Mouse (Mus musculus): ENCODE data around the gene Vsig8. TPM values are rescaled to one million over a fixed set of nuclear protein-coding genes. Genes with fewer than 3 reads are reported as not detected.
A peak's percentile ranks its signal among the peaks of the same experiment; 100 is the strongest.

Vsig8 gene
- polyA plus RNA-seq, 1 experiment from 2014 or later, result not detected

GRCm38 (mm10) chr1:172518013-172518412, 37.7 kb upstream of the Vsig8 start:
- 70% methylated on average over 4 of the region's 4 CpGs for WGBS
- Histone ChIP-seq H3K27ac (no peak overlapping the region), H3K4me1 (replicated peaks) (peaks cover 28% of the 10 kb centered on the region), H3K4me3 (no peak overlapping the region), H3K9me3 (peaks cover 8% of the 10 kb centered on the region), H3K36me3 (no peaks in the 10 kb centered on the region), H3K27me3 (ENCODE audit: insufficient read depth, poor library complexity, severe bottlenecking) (peaks cover 13% of the 10 kb centered on the region; the same call in 1 of the 2 replicates)
- no peak for DNase-seq (ENCODE audit: low spot score)

- H3K36me3 ChIP-seq, result no peaks in the 10 kb centered on the region
- peaks cover 8% of the 10 kb centered on the region for H3K9me3 ChIP-seq
- 70% methylated on average over 6 of the region's 6 CpGs for WGBS
- H3K27me3 ChIP-seq (ENCODE audit: insufficient read depth, poor library complexity, severe bottlenecking), result peaks cover 13% of the 10 kb centered on the region; the same call in 1 of the 2 replicates
- DNase-seq (ENCODE audit: low spot score), result no peak
- H3K27ac ChIP-seq, result no peak overlapping the region
- H3K4me1 ChIP-seq (replicated peaks), result peaks cover 23% of the 10 kb centered on the region
- no peak overlapping the region for H3K4me3 ChIP-seq
Observed at GRCm38 (mm10) chr1:172519644-172520043, 36.1 kb upstream of the Vsig8 start.

DNA sequence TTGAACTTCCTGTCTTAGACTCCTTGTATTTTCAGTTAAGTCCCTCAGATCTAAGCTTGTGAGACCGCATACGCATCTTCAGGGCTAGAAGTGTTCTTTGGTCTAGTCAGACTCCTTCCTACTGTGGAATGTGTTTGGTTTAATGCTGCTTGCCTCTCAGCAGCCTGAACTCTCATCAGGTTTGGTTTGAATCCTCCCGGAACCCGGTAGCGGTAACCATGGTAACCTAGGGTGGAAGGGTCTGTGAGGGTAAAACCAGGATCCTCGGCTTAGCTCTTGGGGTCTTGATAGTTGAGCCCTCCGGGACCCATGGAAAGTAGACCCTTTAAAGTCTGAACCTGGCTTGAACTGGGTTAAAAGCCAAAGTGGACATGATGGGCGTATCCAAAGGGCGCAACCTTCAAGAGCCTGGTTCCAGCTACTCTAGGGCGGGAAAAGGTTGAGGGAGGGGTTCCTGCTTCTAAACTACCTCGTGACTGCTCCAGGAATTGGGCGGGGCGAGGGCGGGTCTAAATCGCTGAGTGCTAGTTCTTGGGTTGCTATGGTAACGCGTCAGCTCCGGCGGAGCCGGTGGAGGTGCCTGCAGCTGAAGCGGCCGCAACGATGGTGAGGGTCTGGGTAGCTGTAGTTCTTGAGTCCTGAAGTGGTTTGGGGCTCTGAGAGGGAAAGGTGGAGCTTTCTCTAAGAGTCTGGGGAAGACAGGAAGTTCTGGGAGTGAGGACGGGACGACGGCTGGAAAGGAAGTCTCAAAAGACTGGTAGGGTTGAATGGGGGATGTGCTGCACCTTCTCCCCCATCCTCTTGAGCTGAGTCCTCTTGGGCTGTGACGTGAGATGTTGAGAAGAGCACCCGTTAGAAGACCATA, 34.9 kb upstream of the Vsig8 start, which contains the start of gene Cfap45:
TSS of gene Cfap45 (plus strand) at position 226 of the 865 bp plus-strand sequence.
- WGBS, result 3% methylated on average over 28 of the region's 28 CpGs
- Histone ChIP-seq H3K9me3 (peaks cover 8% of the 10 kb centered on the region), H3K4me1 (replicated peaks) (peaks cover 34% of the 10 kb centered on the region), H3K36me3 (no peaks in the 10 kb centered on the region), H3K4me3 (peak within 1 kb of the TSS; percentile 47), H3K27me3 (ENCODE audit: insufficient read depth, poor library complexity, severe bottlenecking) (peaks cover 13% of the 10 kb centered on the region; the same call in 1 of the 2 replicates), H3K27ac (peak within 1 kb of the TSS; percentile 69)
- DNase-seq (ENCODE audit: low spot score), result peak; percentile 93

- no peak for DNase-seq (ENCODE audit: low spot score)
- peaks cover 37% of the 10 kb centered on the region for H3K4me1 ChIP-seq (replicated peaks)
- no peaks in the 10 kb centered on the region for H3K36me3 ChIP-seq
- no peak overlapping the region for H3K27ac ChIP-seq
- peaks cover 20% of the 10 kb centered on the region for H3K27me3 ChIP-seq (ENCODE audit: insufficient read depth, poor library complexity, severe bottlenecking)
- H3K9me3 ChIP-seq, result peaks cover 6% of the 10 kb centered on the region
- no peak overlapping the region for H3K4me3 ChIP-seq
- WGBS, result 66% methylated on average over 7 of the region's 7 CpGs
Observed at GRCm38 (mm10) chr1:172522524-172522923, 33.2 kb upstream of the Vsig8 start.

GRCm38 (mm10) chr1:172523699-172524101, 32.0 kb upstream of the Vsig8 start:
- H3K27me3 ChIP-seq (ENCODE audit: insufficient read depth, poor library complexity, severe bottlenecking), result peaks cover 22% of the 10 kb centered on the region
- no peak for DNase-seq (ENCODE audit: low spot score)
- WGBS, result 76% methylated on average over 12 of the region's 12 CpGs
- H3K9me3 ChIP-seq, result no peaks in the 10 kb centered on the region
- H3K27ac ChIP-seq, result no peak overlapping the region
- H3K36me3 ChIP-seq, result no peaks in the 10 kb centered on the region
- peaks cover 37% of the 10 kb centered on the region for H3K4me1 ChIP-seq (replicated peaks)
- no peak overlapping the region for H3K4me3 ChIP-seq

- Histone ChIP-seq H3K4me3 (no peak overlapping the region), H3K27me3 (ENCODE audit: insufficient read depth, poor library complexity, severe bottlenecking) (peaks cover 24% of the 10 kb centered on the region), H3K4me1 (replicated peaks) (peaks cover 30% of the 10 kb centered on the region), H3K27ac (peak overlapping the region; percentile 56; the same call in 1 of the 2 replicates), H3K9me3 (no peaks in the 10 kb centered on the region), H3K36me3 (no peaks in the 10 kb centered on the region)
- DNase-seq (ENCODE audit: low spot score), result peak; percentile 41
- WGBS, result 52% methylated on average over 15 of the region's 15 CpGs
Observed at GRCm38 (mm10) chr1:172525027-172525764, 30.5 kb upstream of the Vsig8 start.

DNA sequence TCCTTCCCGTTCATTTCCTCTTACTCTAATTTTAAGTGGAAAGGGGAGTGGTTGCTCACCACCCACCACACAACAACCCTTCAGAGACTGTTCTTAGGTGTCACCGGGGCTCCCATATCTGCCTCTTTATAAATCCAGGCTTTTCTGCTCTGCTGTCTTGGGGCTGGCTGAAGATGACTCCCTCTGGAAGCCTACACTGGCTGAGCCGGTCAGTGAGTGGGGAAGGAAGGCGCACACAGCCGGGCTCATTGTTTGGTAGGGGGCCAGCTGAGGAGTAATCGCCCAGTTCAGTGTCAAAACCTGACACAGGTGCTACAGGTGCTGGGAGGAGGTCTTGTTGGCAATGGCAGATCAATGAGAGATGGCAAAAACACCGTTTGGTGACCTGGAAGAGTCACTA, 29.8 kb upstream of the Vsig8 start:
- Histone ChIP-seq H3K4me3 (no peak overlapping the region), H3K4me1 (replicated peaks) (peaks cover 30% of the 10 kb centered on the region), H3K9me3 (no peaks in the 10 kb centered on the region), H3K27ac (no peak overlapping the region), H3K36me3 (no peaks in the 10 kb centered on the region), H3K27me3 (ENCODE audit: insufficient read depth, poor library complexity, severe bottlenecking) (peaks cover 32% of the 10 kb centered on the region)
- DNase-seq (ENCODE audit: low spot score), result no peak
- WGBS, result 70% methylated on average over 7 of the region's 7 CpGs

- Histone ChIP-seq H3K27me3 (ENCODE audit: insufficient read depth, poor library complexity, severe bottlenecking) (peaks cover 33% of the 10 kb centered on the region), H3K36me3 (no peaks in the 10 kb centered on the region), H3K4me3 (no peak overlapping the region), H3K27ac (no peak overlapping the region), H3K9me3 (no peaks in the 10 kb centered on the region), H3K4me1 (replicated peaks) (peaks cover 25% of the 10 kb centered on the region)
- DNase-seq (ENCODE audit: low spot score), result no peak
- 77% methylated on average over 23 of the region's 23 CpGs for WGBS
Observed at GRCm38 (mm10) chr1:172526380-172527081, 29.2 kb upstream of the Vsig8 start.

GRCm38 (mm10) chr1:172527431-172527830, 28.3 kb upstream of the Vsig8 start:
- peaks cover 31% of the 10 kb centered on the region for H3K4me1 ChIP-seq (replicated peaks)
- H3K9me3 ChIP-seq, result no peaks in the 10 kb centered on the region
- H3K27ac ChIP-seq, result no peak overlapping the region
- DNase-seq (ENCODE audit: low spot score), result no peak
- H3K36me3 ChIP-seq, result no peaks in the 10 kb centered on the region
- peaks cover 41% of the 10 kb centered on the region for H3K27me3 ChIP-seq (ENCODE audit: insufficient read depth, poor library complexity, severe bottlenecking)
- WGBS, result 91% methylated on average over 10 of the region's 10 CpGs
- no peak overlapping the region for H3K4me3 ChIP-seq

DNA sequence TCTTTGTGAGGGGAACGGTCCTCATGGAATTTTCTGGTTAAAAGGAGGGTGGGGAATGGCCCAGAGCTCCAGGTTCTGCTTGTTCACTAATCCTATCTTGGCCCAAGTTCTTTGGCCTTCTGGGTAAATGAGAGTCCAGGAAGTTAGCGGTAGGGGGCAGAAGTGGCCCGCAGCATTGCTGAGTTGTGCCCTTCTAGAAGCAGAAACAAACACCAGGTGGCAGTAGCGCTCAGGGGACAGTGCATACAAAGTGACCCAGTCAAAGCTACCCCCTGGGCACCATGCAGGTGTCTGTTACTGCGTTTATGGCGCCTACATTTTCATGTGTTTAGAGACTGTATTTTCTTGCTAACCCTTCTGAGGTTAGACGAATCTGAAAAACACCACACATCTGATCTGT, 27.0 kb upstream of the Vsig8 start:
- no peaks in the 10 kb centered on the region for H3K36me3 ChIP-seq
- WGBS, result 6% methylated on average over 7 of the region's 7 CpGs

DNA sequence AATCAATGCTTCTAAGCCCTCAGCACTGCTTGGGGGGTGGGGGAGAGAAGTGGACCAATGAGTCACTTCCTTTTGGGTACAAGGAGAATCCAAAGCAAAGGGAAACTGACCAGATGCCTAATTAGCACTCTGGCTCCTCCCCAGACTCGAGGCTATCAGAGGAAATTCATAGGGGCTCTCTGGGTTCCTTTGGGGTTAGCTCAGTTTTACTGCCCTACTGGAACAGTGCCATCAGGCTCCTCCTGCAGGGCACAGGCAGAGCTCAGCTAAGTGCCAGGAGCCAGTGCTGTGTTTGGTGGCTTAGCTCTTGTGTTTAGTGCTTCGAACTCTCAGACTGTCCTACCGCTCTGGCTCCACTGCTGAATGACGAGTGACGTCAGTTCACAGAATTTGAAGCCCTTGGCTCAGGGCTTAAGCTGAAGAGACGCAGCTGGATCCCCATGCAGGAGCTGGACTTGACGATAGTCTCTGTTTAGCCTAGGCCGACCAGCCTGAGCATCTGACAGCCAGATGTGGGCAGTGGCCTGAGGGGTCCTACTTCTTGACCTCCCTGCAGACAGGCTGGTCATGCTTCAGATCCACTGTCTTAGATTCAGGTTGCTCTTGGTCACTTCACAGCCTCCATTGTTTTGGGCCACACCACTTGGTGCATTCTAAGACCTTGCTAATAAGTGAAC, 25.1 kb upstream of the Vsig8 start:
- no peak overlapping the region for H3K4me3 ChIP-seq
- 36% methylated on average over 8 of the region's 8 CpGs for WGBS

More for the DNA sequence above, 27.0 kb upstream of the Vsig8 start:
- peak; percentile 85 for DNase-seq (ENCODE audit: low spot score)
- H3K27me3 ChIP-seq (ENCODE audit: insufficient read depth, poor library complexity, severe bottlenecking), result peaks cover 49% of the 10 kb centered on the region
- no peak overlapping the region for H3K4me3 ChIP-seq
- H3K9me3 ChIP-seq, result no peaks in the 10 kb centered on the region
- H3K27ac ChIP-seq, result no peak overlapping the region
- H3K4me1 ChIP-seq (replicated peaks), result peaks cover 38% of the 10 kb centered on the region

GRCm38 (mm10) chr1:172532551-172532950, 23.2 kb upstream of the Vsig8 start:
- Histone ChIP-seq H3K4me1 (replicated peaks) (peaks cover 25% of the 10 kb centered on the region), H3K9me3 (no peaks in the 10 kb centered on the region), H3K4me3 (peak overlapping the region; percentile 45), H3K27me3 (ENCODE audit: insufficient read depth, poor library complexity, severe bottlenecking) (peaks cover 46% of the 10 kb centered on the region), H3K27ac (peak overlapping the region; percentile 77), H3K36me3 (no peaks in the 10 kb centered on the region)
- WGBS, result 3% methylated on average over 13 of the region's 13 CpGs
- DNase-seq (ENCODE audit: low spot score), result peak; percentile 66

More for the DNA sequence above, 25.1 kb upstream of the Vsig8 start:
- H3K27ac ChIP-seq, result no peak overlapping the region
- peaks cover 54% of the 10 kb centered on the region for H3K27me3 ChIP-seq (ENCODE audit: insufficient read depth, poor library complexity, severe bottlenecking)
- peaks cover 29% of the 10 kb centered on the region for H3K4me1 ChIP-seq (replicated peaks)
- H3K9me3 ChIP-seq, result no peaks in the 10 kb centered on the region
- peak; percentile 50 for DNase-seq (ENCODE audit: low spot score)
- no peaks in the 10 kb centered on the region for H3K36me3 ChIP-seq
